Mouse (Mus musculus): ENCODE measurements around the gene Stk31. TPM values are rescaled to one million over a fixed set of nuclear protein-coding genes. Genes with fewer than 3 reads are reported as not detected.

Stk31 gene
- polyA plus RNA-seq (2012; ENCODE audit: low replicate concordance): not detected in 2 replicates

DNA sequence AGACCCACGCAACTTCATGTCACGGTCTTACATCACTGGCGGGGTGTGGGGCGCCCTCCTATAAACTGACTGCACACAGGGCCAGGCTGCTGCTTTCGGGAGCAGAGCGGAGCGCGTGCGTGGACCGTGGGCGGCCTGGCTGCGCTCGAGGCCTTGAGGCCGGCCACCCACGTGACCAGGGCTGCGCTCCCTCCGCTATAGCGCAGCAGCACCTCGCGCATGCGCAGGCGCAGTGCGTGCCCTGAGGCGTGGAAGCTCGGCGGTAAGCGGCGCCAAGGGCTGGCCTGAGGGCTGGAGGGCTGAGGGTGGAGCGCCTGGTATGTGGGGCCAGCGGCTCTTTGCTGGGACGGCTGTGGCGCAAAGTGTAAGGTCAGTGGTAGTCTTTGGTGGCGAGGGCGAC lies at the start of gene Stk31:
TSS of gene Stk31 (plus strand) at position 289 of the 400 bp plus-strand sequence.

DNA sequence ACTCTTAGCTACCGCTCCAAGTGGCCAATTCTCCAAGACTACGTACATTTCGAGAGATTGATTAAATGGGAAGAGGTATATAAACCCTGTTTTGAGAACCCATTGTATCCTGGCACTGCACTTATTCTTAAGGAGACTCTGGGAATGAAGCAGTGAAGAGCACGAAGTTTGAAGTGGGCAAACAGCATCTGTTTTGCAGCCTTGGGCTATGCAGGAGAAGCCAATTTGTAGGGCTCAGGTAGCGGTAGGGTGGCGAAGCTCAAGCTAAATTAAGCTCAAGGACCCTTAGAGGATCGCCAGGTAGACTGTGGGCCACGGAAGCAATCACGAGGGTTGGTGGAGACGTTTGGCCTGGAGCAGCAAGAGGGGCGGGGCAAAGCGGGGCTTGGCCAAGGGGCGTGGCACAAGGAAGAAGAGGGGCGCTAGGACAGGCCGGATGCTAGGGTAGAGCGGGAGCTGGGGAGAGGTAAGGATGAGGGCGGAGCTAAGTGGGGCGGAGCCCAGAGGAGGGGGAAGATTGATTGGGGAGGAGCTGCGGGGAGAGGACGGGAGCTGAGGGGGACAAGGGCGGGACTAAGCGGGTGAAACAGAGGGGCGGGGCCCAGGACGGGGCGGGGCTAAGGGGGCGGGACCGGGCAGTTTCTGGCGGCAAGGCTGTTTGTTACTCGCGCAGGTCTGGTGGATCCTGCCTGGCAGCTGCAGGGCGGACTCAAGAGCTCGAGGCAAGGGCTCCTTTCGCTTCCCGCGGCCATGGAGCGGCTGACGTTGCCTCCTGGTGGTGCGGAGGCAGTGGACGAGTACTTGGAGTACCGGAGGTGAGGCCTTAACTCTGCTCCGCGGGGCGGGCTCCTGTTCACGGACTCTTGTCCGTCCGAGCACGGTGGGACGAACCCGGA lies 28.0 kb upstream of the Stk31 start, which contains the start of gene Fam221a:
TSS of gene Fam221a (plus strand) at position 581 of the 896 bp plus-strand sequence.

Other genes with a start within 250 kb of the Stk31 start
- 0.05 and 0.11 TPM in 2 replicates for gene Igf2bp3, start 180.6 kb upstream of the Stk31 start, polyA plus RNA-seq (2012; ENCODE audit: low replicate concordance)
- 13.3 and 18.9 TPM in 2 replicates for gene Tra2a, start 131.6 kb upstream of the Stk31 start, polyA plus RNA-seq (2012; ENCODE audit: low replicate concordance)
- gene Ccdc126, start 76.3 kb upstream of the Stk31 start, polyA plus RNA-seq (2012; ENCODE audit: low replicate concordance): 1.2 and 1.3 TPM in 2 replicates
- 0.15 and 0.27 TPM in 2 replicates for gene Fam221a, start 27.9 kb upstream of the Stk31 start, polyA plus RNA-seq (2012; ENCODE audit: low replicate concordance)

All from hematopoietic multipotent progenitor cell, adult 10-12 weeks (in vitro differentiated cells).